Mouse (Mus musculus) midbrain, embryonic 10.5 days (tissue): ENCODE results near the gene Spred1. TPM values are rescaled to one million over a fixed set of nuclear protein-coding genes. Genes with fewer than 3 reads are reported as not detected.

Experiments used
- DNase-seq: peaks from one replicate; pipeline ENCODE4 v3.0.0-alpha.2; 2017; ENCODE audit warnings: low spot score
- H3K27ac ChIP-seq: fragments of 300-500 bp; sonication (generic); replicated peaks from 2 replicates; pipeline ENCODE4 v1.5.1; 2016; ENCODE audit warnings: mild to moderate bottlenecking
- H3K27me3 ChIP-seq: fragments of 300-500 bp; sonication (generic); 2 replicates; pipeline ENCODE4 v1.6.1; 2016; ENCODE audit warnings: low read depth, mild to moderate bottlenecking; ENCODE audit not compliant: poor library complexity, severe bottlenecking
- H3K36me3 ChIP-seq: fragments of 300-500 bp; sonication (generic); 2 replicates; pipeline ENCODE4 v1.6.1; 2016; ENCODE audit warnings: mild to moderate bottlenecking, moderate library complexity
- H3K4me1 ChIP-seq: fragments of 300-500 bp; sonication (generic); 2 replicates; pipeline ENCODE4 v1.6.1; 2016
- H3K4me3 ChIP-seq: fragments of 300-500 bp; sonication (generic); 2 replicates; pipeline ENCODE4 v1.5.1; 2016; ENCODE audit warnings: mild to moderate bottlenecking, moderate library complexity
- H3K9me3 ChIP-seq: fragments of 300-500 bp; sonication (generic); replicated peaks from 2 replicates; pipeline ENCODE4 v1.6.1; 2016; ENCODE audit warnings: mild to moderate bottlenecking
- WGBS: fragments of 180-500 bp; shearing (Covaris S2); methylation state at CpG from one replicate; pipeline ENCODE4 v1.1.7; 2016; 5-methylcytosine and 5-hydroxymethylcytosine counted together
- polyA plus RNA-seq: library from polyadenylated mRNA; unstranded; fragments of >200 nt; fragmentation: Nextera tagmentation; extraction: Ambion mirVana; gene quantifications from 2 replicates; pipeline ENCODE4 v1.2.1, GENCODE M21; 2016

Gene Spred1
- polyA plus RNA-seq, 1 experiment from 2014 or later, result 7.2 TPM

GRCm38 (mm10) chr2:117103461-117103860 lies 17.7 kb upstream of the Spred1 start:
- WGBS, result 9% methylated on average over 4 of the region's 4 CpGs
- DNase-seq, result peak; percentile 45

GRCm38 (mm10) chr2:117105407-117105806 lies 15.8 kb upstream of the Spred1 start:
- no peak for DNase-seq
- Histone ChIP-seq H3K27ac (no peak overlapping the region), H3K9me3 (no peaks in the 10 kb centered on the region), H3K27me3 (no peaks in the 10 kb centered on the region), H3K4me3 (no peak overlapping the region), H3K36me3 (no peaks in the 10 kb centered on the region), H3K4me1 (peaks cover 46% of the 10 kb centered on the region)
- 83% methylated on average over 7 of the region's 7 CpGs for WGBS

More at GRCm38 (mm10) chr2:117103461-117103860, 17.7 kb upstream of the Spred1 start:
- peak overlapping the region; percentile 63 for H3K27ac ChIP-seq
- H3K36me3 ChIP-seq, result no peaks in the 10 kb centered on the region
- H3K27me3 ChIP-seq, result 0 out of 2 replicates have a peak, but pooled peaks cover 10% of the 10 kb centered on the region
- peaks cover 43% of the 10 kb centered on the region for H3K4me1 ChIP-seq
- no peaks in the 10 kb centered on the region for H3K9me3 ChIP-seq
- no peak overlapping the region for H3K4me3 ChIP-seq

GRCm38 (mm10) chr2:117108059-117108458 lies 13.1 kb upstream of the Spred1 start:
- H3K36me3 ChIP-seq, result no peaks in the 10 kb centered on the region
- peaks cover 42% of the 10 kb centered on the region for H3K4me1 ChIP-seq
- H3K27me3 ChIP-seq, result no peaks in the 10 kb centered on the region
- no peak overlapping the region for H3K4me3 ChIP-seq
- no peaks in the 10 kb centered on the region for H3K9me3 ChIP-seq
- no peak overlapping the region for H3K27ac ChIP-seq
- 61% methylated on average over 4 of the region's 4 CpGs for WGBS
- DNase-seq, result no peak

- peaks cover 30% of the 10 kb centered on the region for H3K4me1 ChIP-seq
- H3K4me3 ChIP-seq, result no peak overlapping the region
- no peak overlapping the region for H3K27ac ChIP-seq
- H3K9me3 ChIP-seq, result no peaks in the 10 kb centered on the region
- H3K36me3 ChIP-seq, result no peaks in the 10 kb centered on the region
- 68% methylated on average over 2 of the region's 2 CpGs for WGBS
- DNase-seq, result no peak
- peaks cover 7% of the 10 kb centered on the region; the same call in 1 of the 2 replicates for H3K27me3 ChIP-seq
Observed at GRCm38 (mm10) chr2:117109296-117109695, 11.9 kb upstream of the Spred1 start.

- Histone ChIP-seq H3K4me3 (no peak overlapping the region), H3K9me3 (no peaks in the 10 kb centered on the region), H3K4me1 (peaks cover 19% of the 10 kb centered on the region), H3K36me3 (no peaks in the 10 kb centered on the region), H3K27me3 (peaks cover 14% of the 10 kb centered on the region; the same call in 1 of the 2 replicates), H3K27ac (peak overlapping the region; percentile 57)
- 53% methylated on average over 6 of the region's 6 CpGs for WGBS
- no peak for DNase-seq
Observed at GRCm38 (mm10) chr2:117110355-117110866, 10.8 kb upstream of the Spred1 start.

GRCm38 (mm10) chr2:117113262-117113661 lies 7.9 kb upstream of the Spred1 start:
- Histone ChIP-seq H3K4me1 (peaks cover 10% of the 10 kb centered on the region), H3K27me3 (peaks cover 28% of the 10 kb centered on the region), H3K4me3 (no peak overlapping the region), H3K27ac (no peak overlapping the region), H3K36me3 (no peaks in the 10 kb centered on the region), H3K9me3 (no peaks in the 10 kb centered on the region)
- WGBS, result 84% methylated on average over 2 of the region's 2 CpGs
- no peak for DNase-seq

GRCm38 (mm10) chr2:117113762-117114161 lies 7.4 kb upstream of the Spred1 start:
- Histone ChIP-seq H3K36me3 (no peaks in the 10 kb centered on the region), H3K4me1 (peaks cover 14% of the 10 kb centered on the region), H3K27me3 (peaks cover 33% of the 10 kb centered on the region), H3K9me3 (no peaks in the 10 kb centered on the region), H3K27ac (no peak overlapping the region), H3K4me3 (no peak overlapping the region)
- WGBS, result 81% methylated on average over 4 of the region's 4 CpGs
- DNase-seq, result no peak

- H3K4me1 ChIP-seq, result peaks cover 23% of the 10 kb centered on the region
- H3K27ac ChIP-seq, result no peak overlapping the region
- WGBS, result 60% methylated on average over 2 of the region's 2 CpGs
- no peak overlapping the region for H3K4me3 ChIP-seq
- no peak for DNase-seq
- peaks cover 36% of the 10 kb centered on the region for H3K27me3 ChIP-seq
- H3K36me3 ChIP-seq, result no peaks in the 10 kb centered on the region
- no peaks in the 10 kb centered on the region for H3K9me3 ChIP-seq
Observed at GRCm38 (mm10) chr2:117118516-117118915, 2.7 kb upstream of the Spred1 start.

- peaks cover 33% of the 10 kb centered on the region for H3K4me1 ChIP-seq
- H3K9me3 ChIP-seq, result no peaks in the 10 kb centered on the region
- peaks cover 26% of the 10 kb centered on the region for H3K27me3 ChIP-seq
- H3K4me3 ChIP-seq, result peak overlapping the region; percentile 96
- H3K27ac ChIP-seq, result peak overlapping the region; percentile 99
- peak; percentile 80 for DNase-seq
- H3K36me3 ChIP-seq, result no peaks in the 10 kb centered on the region
- 2% methylated on average over 30 of the region's 30 CpGs for WGBS
Observed at GRCm38 (mm10) chr2:117119291-117120245, 1.6 kb upstream of the Spred1 start.

- under 1% methylated on average over 101 of the region's 101 CpGs for WGBS
Observed at GRCm38 (mm10) chr2:117120246-117121211, 645 bp upstream of the Spred1 start.

GRCm38 (mm10) chr2:117121984-117122605 lies 921 bp downstream of the Spred1 start:
- DNase-seq, result no peak
- Histone ChIP-seq H3K4me1 (peaks cover 37% of the 10 kb centered on the region), H3K4me3 (peak overlapping the region; percentile 96), H3K27me3 (peaks cover 9% of the 10 kb centered on the region), H3K27ac (peak overlapping the region; percentile 99), H3K9me3 (no peaks in the 10 kb centered on the region), H3K36me3 (peaks cover 1% of the 10 kb centered on the region; the same call in 1 of the 2 replicates)
- WGBS, result under 1% methylated on average over 19 of the region's 19 CpGs

More at GRCm38 (mm10) chr2:117120246-117121211, 645 bp upstream of the Spred1 start:
- Histone ChIP-seq H3K4me1 (peaks cover 37% of the 10 kb centered on the region), H3K36me3 (no peaks in the 10 kb centered on the region), H3K9me3 (no peaks in the 10 kb centered on the region), H3K4me3 (peak overlapping the region; percentile 96), H3K27ac (peak overlapping the region; percentile 99), H3K27me3 (peaks cover 22% of the 10 kb centered on the region)
- peak; percentile 93 for DNase-seq
